Mouse (Mus musculus) MEL (cell line): Measurements from ENCODE around the gene Ankrd1.

Experiments used
- BHLHE40 ChIP-seq: IDR thresholded peaks from 2 replicates; pipeline ENCODE4 v1.6.1; 2012; ENCODE audit warnings: low read depth, mild to moderate bottlenecking, inconsistent platforms, low read length, improper control_type of control experiment, borderline replicate concordance
- CTCF ChIP-seq, 3 experiments: IDR thresholded peaks in 2 of 3; conservative IDR thresholded peaks in 1 of 3; 2 replicates each; pipeline ENCODE4 v1.5.1; 2011 to 2012; ENCODE audit warnings: low read length in 3 of 3, low read depth in 2 of 3, mild to moderate bottlenecking in 2 of 3, improper control_type of control experiment in 1 of 3, inconsistent platforms in 1 of 3, mixed read lengths in 1 of 3, moderate library complexity in 1 of 3; ENCODE audit not compliant: control insufficient read depth in 1 of 3, insufficient read depth in 1 of 3, poor library complexity in 1 of 3, severe bottlenecking in 1 of 3
- ELF1 ChIP-seq: IDR thresholded peaks from 2 replicates; pipeline ENCODE4 v1.6.1; 2014; ENCODE audit warnings: low read depth, mild to moderate bottlenecking, inconsistent platforms, low read length, improper control_type of control experiment, moderate library complexity
- EP300 ChIP-seq, 2 experiments: IDR thresholded peaks; 2 replicates each; pipeline ENCODE4 v1.6.1; 2011; ENCODE audit warnings: improper control_type of control experiment in 2 of 2, low read length in 2 of 2, low read depth in 1 of 2, mild to moderate bottlenecking in 1 of 2
- HCFC1 ChIP-seq: IDR thresholded peaks from 2 replicates; pipeline ENCODE4 v1.6.1; 2012; ENCODE audit warnings: low read depth, mild to moderate bottlenecking, inconsistent platforms, low read length, improper control_type of control experiment, moderate library complexity
- MAX ChIP-seq: IDR thresholded peaks from 2 replicates; pipeline ENCODE4 v1.6.1; 2011; ENCODE audit warnings: low read length, improper control_type of control experiment
- POLR2A ChIP-seq, 2 experiments: IDR thresholded peaks; 2 replicates each; pipeline ENCODE4 v1.6.1; 2011 to 2012; ENCODE audit warnings: low read length in 2 of 2, mild to moderate bottlenecking in 2 of 2, control low read depth in 1 of 2, improper control_type of control experiment in 1 of 2, low read depth in 1 of 2, moderate library complexity in 1 of 2; ENCODE audit not compliant: control insufficient read depth in 1 of 2, insufficient read depth in 1 of 2, poor library complexity in 1 of 2
- TAL1 ChIP-seq: IDR thresholded peaks from 2 replicates; pipeline ENCODE4 v1.6.1; 2012; ENCODE audit warnings: mild to moderate bottlenecking, inconsistent platforms, low read length, moderate library complexity, mixed read lengths
- TBP ChIP-seq: IDR thresholded peaks from 2 replicates; pipeline ENCODE4 v1.8.0; 2011; ENCODE audit warnings: low read depth, low read length, improper control_type of control experiment
- USF1 ChIP-seq: IDR thresholded peaks from 2 replicates; pipeline ENCODE4 v1.6.1; 2014; ENCODE audit warnings: low read depth, mild to moderate bottlenecking, inconsistent platforms, low read length, improper control_type of control experiment, moderate library complexity
- ZC3H11A ChIP-seq: IDR thresholded peaks from 2 replicates; pipeline ENCODE4 v1.6.1; 2012; ENCODE audit warnings: low read depth, mild to moderate bottlenecking, inconsistent platforms, low read length, improper control_type of control experiment
- ZKSCAN1 ChIP-seq: IDR thresholded peaks from 2 replicates; pipeline ENCODE4 v1.6.1; 2012; ENCODE audit warnings: low read depth, mild to moderate bottlenecking, inconsistent platforms, low read length, improper control_type of control experiment, moderate library complexity
- ZMIZ1 ChIP-seq: IDR thresholded peaks from 2 replicates; pipeline ENCODE4 v1.6.1; 2012; ENCODE audit warnings: low read depth, mild to moderate bottlenecking, inconsistent platforms, low read length, improper control_type of control experiment, moderate library complexity

DNA sequence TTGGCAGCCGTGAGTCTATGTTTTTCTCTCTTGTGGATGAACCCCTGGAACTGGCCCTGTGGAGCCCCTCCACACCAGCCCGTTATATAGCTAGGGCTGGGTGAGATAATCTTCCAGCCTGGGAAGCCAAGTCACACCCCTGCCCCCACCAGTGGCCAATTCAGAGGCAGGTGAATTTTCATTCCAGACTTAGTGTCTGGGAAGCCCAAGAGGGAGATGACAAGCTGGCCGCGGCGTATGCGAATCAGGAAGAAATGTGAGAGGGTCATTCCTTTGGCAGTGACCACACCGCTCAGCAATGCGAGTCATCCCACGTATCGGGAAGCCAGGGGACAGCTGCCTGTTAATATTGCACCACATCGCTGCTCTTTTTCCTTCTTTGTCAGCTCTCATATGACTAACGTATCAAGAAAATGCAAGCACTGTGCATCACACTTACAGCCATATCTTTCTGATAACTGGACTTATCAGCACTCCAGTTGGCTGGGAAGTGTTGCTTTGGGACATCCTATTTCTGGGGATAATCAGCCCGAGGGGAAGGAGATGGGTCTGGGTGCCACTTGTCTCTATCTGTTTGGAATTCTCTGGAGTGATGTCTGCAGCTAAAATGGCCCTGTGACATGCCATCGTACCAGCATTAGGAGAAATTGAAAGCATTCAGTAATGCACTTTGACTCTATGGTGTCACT, at the start of gene Ankrd1:
- TF ChIP-seq TAL1 (no peak), ZMIZ1 (no peak), CTCF (IDR thresholded peaks at IDR 0.05 in 2 of 3, conservative IDR thresholded peaks at IDR 0.05 in 1 of 3; ENCODE audit: control insufficient read depth in 1 of 3, insufficient read depth in 1 of 3, low read depth in 2 of 3, low read length in 3 of 3, poor library complexity in 1 of 3, severe bottlenecking in 1 of 3) (no peak), ELF1 (no peak), HCFC1 (no peak), USF1 (no peak), POLR2A (IDR thresholded peaks at IDR 0.05; ENCODE audit: control insufficient read depth in 1 of 2, insufficient read depth in 1 of 2, low read depth in 1 of 2, low read length in 2 of 2, poor library complexity in 1 of 2) (no peak), BHLHE40 (no peak), MAX (no peak), TBP (no peak), EP300 (IDR thresholded peaks at IDR 0.05; ENCODE audit: low read depth in 1 of 2, low read length in 2 of 2) (no peak), ZKSCAN1 (no peak), ZC3H11A (no peak)
